Mouse (Mus musculus): Measurements from ENCODE around the gene C130050O18Rik.

- no peak for TF ChIP-seq CTCF (IDR thresholded peaks at IDR 0.05; ENCODE audit: borderline replicate concordance, extremely low read depth, insufficient read depth, insufficient read length)
- no peak for TF ChIP-seq POLR2A (IDR thresholded peaks at IDR 0.05; ENCODE audit: borderline replicate concordance, extremely low read depth, insufficient read depth, insufficient read length, poor library complexity, severe bottlenecking)
These were observed 3.4 kb downstream of the C130050O18Rik start for GRCm38 (mm10) chr5:139408511-139408910.

Measured in brain, embryonic 14.5 days (tissue).